Mouse (Mus musculus) ES-E14 (cell line): Measurements from ENCODE around the gene Arnt2.

ENCODE experiments used
- CHD2 ChIP-seq: IDR thresholded peaks from 2 replicates; pipeline ENCODE4 v1.6.1; 2014; ENCODE audit warnings: mild to moderate bottlenecking, low read depth, low read length, inconsistent platforms
- HCFC1 ChIP-seq: IDR thresholded peaks from 2 replicates; pipeline ENCODE4 v1.6.1; 2012; ENCODE audit warnings: low read length, inconsistent platforms, borderline replicate concordance; ENCODE audit not compliant: insufficient read depth
- MAFK ChIP-seq: IDR thresholded peaks from 2 replicates; pipeline ENCODE4 v1.6.1; 2014; ENCODE audit warnings: mild to moderate bottlenecking, low read depth, low read length, inconsistent platforms; ENCODE audit not compliant: insufficient read depth
- ZC3H11A ChIP-seq: IDR thresholded peaks from 2 replicates; pipeline ENCODE4 v1.6.1; 2012; ENCODE audit warnings: low read depth, mild to moderate bottlenecking, inconsistent platforms, low read length, borderline replicate concordance

GRCm38 (mm10) chr7:84256661-84257060 lies 153.3 kb downstream of the Arnt2 start:
- TF ChIP-seq CHD2 (no peak), MAFK (no peak), HCFC1 (no peak), ZC3H11A (no peak)
